Mouse (Mus musculus) ES-Bruce4 (cell line): ENCODE measurements around the gene Tex33. TPM values are rescaled to one million over a fixed set of nuclear protein-coding genes. Genes with fewer than 3 reads are reported as not detected.

ENCODE experiments used
- H3K27ac ChIP-seq: 2 replicates; pipeline ENCODE4 v1.5.1; 2012; ENCODE audit warnings: low read length, inconsistent platforms; ENCODE audit not compliant: insufficient read depth
- H3K27me3 ChIP-seq: 2 replicates; pipeline ENCODE4 v1.6.1; 2012; ENCODE audit warnings: mild to moderate bottlenecking, low read length, inconsistent platforms; ENCODE audit not compliant: control insufficient read depth, poor library complexity, insufficient read depth, severe bottlenecking
- H3K36me3 ChIP-seq: 2 replicates; pipeline ENCODE4 v1.6.1; 2012; ENCODE audit warnings: inconsistent platforms, mild to moderate bottlenecking, low read length, moderate library complexity; ENCODE audit not compliant: control insufficient read depth, poor library complexity, insufficient read depth, severe bottlenecking
- H3K4me1 ChIP-seq: one replicate; pipeline ENCODE4 v1.8.1; 2011; ENCODE audit warnings: low read length; ENCODE audit not compliant: control insufficient read depth, insufficient read depth
- H3K4me3 ChIP-seq: 2 replicates; pipeline ENCODE4 v1.5.1; 2011; ENCODE audit warnings: low read depth, mild to moderate bottlenecking, low read length
- H3K9ac ChIP-seq: 2 replicates; pipeline ENCODE4 v1.6.1; 2012; ENCODE audit warnings: low read depth, mild to moderate bottlenecking, inconsistent platforms; ENCODE audit not compliant: poor library complexity, severe bottlenecking
- H3K9me3 ChIP-seq: replicated peaks from 2 replicates; pipeline ENCODE4 v1.6.1; 2012; ENCODE audit warnings: mild to moderate bottlenecking, low read length, inconsistent platforms; ENCODE audit not compliant: control insufficient read depth, poor library complexity, insufficient read depth, severe bottlenecking
- CTCF ChIP-seq: IDR thresholded peaks from one replicate; pipeline ENCODE4 v1.8.1; 2011; ENCODE audit warnings: low read depth, low read length
- EP300 ChIP-seq: IDR thresholded peaks from 2 replicates; pipeline ENCODE4 v1.6.1; 2011; ENCODE audit warnings: low read depth, low read length; ENCODE audit not compliant: insufficient read depth
- POLR2A ChIP-seq: IDR thresholded peaks from one replicate; pipeline ENCODE4 v1.8.1; 2011; ENCODE audit warnings: low read length; ENCODE audit not compliant: insufficient read depth
- polyA plus RNA-seq: library from polyadenylated mRNA; stranded (reverse); fragments of >200 nt; gene quantifications from 2 replicates; pipeline ENCODE4 v1.2.4, GENCODE M21; 2011; ENCODE audit warnings: low read depth; ENCODE audit not compliant: missing spikeins, insufficient read depth, insufficient read length

Gene Tex33
- not detected in 2 replicates for polyA plus RNA-seq

GRCm38 (mm10) chr15:78395478-78395962 is at the start of gene Tex33:
Gene Tex33 (minus strand): TSS chr15:78395912.
- no peak within 1 kb of the TSS for H3K9ac ChIP-seq
- H3K9me3 ChIP-seq, result no peaks in the 10 kb centered on the region
- no peak within 1 kb of the TSS for H3K27ac ChIP-seq
- H3K36me3 ChIP-seq, result no peaks in the 10 kb centered on the region
- TF ChIP-seq EP300 (no peak), POLR2A (no peak), CTCF (no peak)
- no peak within 1 kb of the TSS for H3K4me3 ChIP-seq
- no peaks in the 10 kb centered on the region for H3K4me1 ChIP-seq
- no peaks in the 10 kb centered on the region for H3K27me3 ChIP-seq

GRCm38 (mm10) chr15:78443857-78444256 is 48.1 kb upstream of the Tex33 start:
- no peak overlapping the region for H3K27ac ChIP-seq
- no peaks in the 10 kb centered on the region for H3K27me3 ChIP-seq
- no peak overlapping the region for H3K4me3 ChIP-seq
- TF ChIP-seq POLR2A (no peak), CTCF (no peak), EP300 (no peak)
- H3K9me3 ChIP-seq, result no peaks in the 10 kb centered on the region
- no peak overlapping the region for H3K9ac ChIP-seq
- H3K36me3 ChIP-seq, result no peaks in the 10 kb centered on the region
- H3K4me1 ChIP-seq, result peaks cover 2% of the 10 kb centered on the region

GRCm38 (mm10) chr15:78442231-78442630 is 46.5 kb upstream of the Tex33 start:
- H3K4me3 ChIP-seq, result no peak overlapping the region
- no peaks in the 10 kb centered on the region for H3K36me3 ChIP-seq
- H3K27me3 ChIP-seq, result no peaks in the 10 kb centered on the region
- no peak overlapping the region for H3K27ac ChIP-seq
- no peaks in the 10 kb centered on the region for H3K9me3 ChIP-seq
- no peak for TF ChIP-seq CTCF
- no peak for TF ChIP-seq EP300
- no peak for TF ChIP-seq POLR2A
- H3K4me1 ChIP-seq, result no peaks in the 10 kb centered on the region
- H3K9ac ChIP-seq, result no peak overlapping the region

GRCm38 (mm10) chr15:78438973-78439372 is 43.3 kb upstream of the Tex33 start:
- no peaks in the 10 kb centered on the region for H3K9me3 ChIP-seq
- H3K27me3 ChIP-seq, result no peaks in the 10 kb centered on the region
- no peak overlapping the region for H3K9ac ChIP-seq
- no peak overlapping the region for H3K4me3 ChIP-seq
- H3K36me3 ChIP-seq, result no peaks in the 10 kb centered on the region
- TF ChIP-seq CTCF (no peak), EP300 (no peak), POLR2A (no peak)
- H3K4me1 ChIP-seq, result no peaks in the 10 kb centered on the region
- H3K27ac ChIP-seq, result no peak overlapping the region

- H3K4me1 ChIP-seq, result no peaks in the 10 kb centered on the region
Observed at GRCm38 (mm10) chr15:78438505-78438904, 42.8 kb upstream of the Tex33 start.

GRCm38 (mm10) chr15:78438018-78438394 is 42.3 kb upstream of the Tex33 start:
- no peak overlapping the region for H3K27ac ChIP-seq
- no peaks in the 10 kb centered on the region for H3K36me3 ChIP-seq
- no peak overlapping the region for H3K9ac ChIP-seq
- no peaks in the 10 kb centered on the region for H3K27me3 ChIP-seq
- H3K4me1 ChIP-seq, result peaks cover 2% of the 10 kb centered on the region
- H3K4me3 ChIP-seq, result no peak overlapping the region
- no peaks in the 10 kb centered on the region for H3K9me3 ChIP-seq
- no peak for TF ChIP-seq CTCF
- no peak for TF ChIP-seq POLR2A
- no peak for TF ChIP-seq EP300

More at GRCm38 (mm10) chr15:78438505-78438904, 42.8 kb upstream of the Tex33 start:
- Histone ChIP-seq H3K9ac (no peak overlapping the region), H3K9me3 (no peaks in the 10 kb centered on the region), H3K4me3 (no peak overlapping the region), H3K27me3 (no peaks in the 10 kb centered on the region), H3K36me3 (no peaks in the 10 kb centered on the region), H3K27ac (no peak overlapping the region)
- TF ChIP-seq CTCF, result no peak
- TF ChIP-seq EP300, result no peak
- no peak for TF ChIP-seq POLR2A
